Mouse (Mus musculus) cerebellum, adult 2 months (tissue): ENCODE results near the gene Gm2001.
"Not testable (repeated sequence)": the region's sequence is repeated elsewhere in the genome, so short reads cannot be mapped to it uniquely, and the experiment has no call there.

Experiments used
- CTCF ChIP-seq: fragments of 200-500 bp; IDR thresholded peaks from 2 replicates; pipeline ENCODE4 v1.5.1; 2011; ENCODE audit warnings: low read depth, mild to moderate bottlenecking, control low read depth, low read length, moderate library complexity, borderline replicate concordance; ENCODE audit not compliant: insufficient read depth
- POLR2A ChIP-seq: fragments of 200-500 bp; IDR thresholded peaks from 2 replicates; pipeline ENCODE4 v1.6.1; 2011; ENCODE audit warnings: low read length, control low read depth, borderline replicate concordance; ENCODE audit not compliant: insufficient read depth

- TF ChIP-seq CTCF, POLR2A: not testable (repeated sequence)
Measured at GRCm38 (mm10) chr12:87850657-87851056, 8.5 kb upstream of the Gm2001 start.
